Mouse (Mus musculus): ENCODE measurements at regions not wholly inside any gene's neighbourhood (a gene's known extent, or its start where the extent isn't known, plus 50 kb on each side); places are given as distances from the start of the nearest gene placed in this dataset.

DNA sequence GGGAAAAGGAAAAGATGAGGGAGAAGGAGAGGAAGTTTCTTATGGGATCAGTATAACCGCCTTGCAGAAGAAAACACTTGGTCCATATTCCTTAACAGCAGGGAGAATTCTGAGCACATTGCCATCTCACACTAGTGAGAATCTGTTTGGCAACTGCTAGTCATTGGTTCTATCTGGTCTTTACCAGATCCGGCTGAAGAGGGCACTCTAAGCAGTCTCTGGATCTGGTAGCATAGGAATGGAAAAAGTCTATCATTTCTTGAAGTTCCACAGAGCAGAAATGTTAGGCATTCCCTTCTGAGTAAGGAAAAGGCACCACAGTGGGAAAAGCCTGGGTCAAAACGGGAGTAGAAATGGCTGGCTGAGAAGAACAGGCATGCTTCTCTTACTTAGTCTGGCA, 315.4 kb upstream of the Apob start:
- DNase-seq = peak in 1 of 2 experiments; percentile 5

DNA sequence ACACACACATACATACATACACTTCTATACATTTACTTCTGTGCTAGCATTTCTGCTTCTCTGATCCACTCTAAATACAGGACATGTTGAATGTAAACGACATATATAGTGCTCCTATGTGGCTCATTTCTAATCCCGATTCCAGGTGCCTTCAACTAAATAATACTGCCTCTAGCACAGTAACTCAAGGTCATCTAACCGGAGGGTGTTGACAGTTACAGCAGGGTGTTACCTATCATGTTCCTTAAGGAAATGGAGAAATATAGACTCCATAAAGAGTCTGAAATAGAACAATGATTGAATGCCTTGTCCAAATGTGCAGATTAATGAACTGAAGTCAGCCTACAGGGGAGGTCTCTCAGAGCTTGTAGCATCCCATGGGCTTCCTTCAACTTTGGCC, 307.3 kb upstream of the Apob start:
- DNase-seq = no peak

DNA sequence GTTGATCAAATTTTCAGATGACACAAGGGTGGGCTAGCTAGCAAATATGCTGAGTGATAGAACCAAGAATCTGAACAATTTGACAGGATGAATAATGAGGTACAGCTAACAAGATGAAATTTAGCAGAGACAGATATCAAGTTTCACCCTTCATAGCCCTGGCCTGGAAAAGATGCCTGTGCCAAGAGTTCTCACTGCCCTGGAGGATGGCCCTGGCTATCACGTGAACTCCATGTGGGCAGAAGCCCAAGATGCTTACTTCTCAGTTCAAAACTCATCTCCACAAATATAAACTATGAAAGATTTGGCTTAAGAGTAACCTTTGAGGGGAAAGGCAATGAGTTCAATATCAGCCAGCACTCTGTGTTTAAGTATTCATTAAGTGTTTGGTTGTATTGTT, 306.9 kb upstream of the Apob start:
- no peak for DNase-seq

DNA sequence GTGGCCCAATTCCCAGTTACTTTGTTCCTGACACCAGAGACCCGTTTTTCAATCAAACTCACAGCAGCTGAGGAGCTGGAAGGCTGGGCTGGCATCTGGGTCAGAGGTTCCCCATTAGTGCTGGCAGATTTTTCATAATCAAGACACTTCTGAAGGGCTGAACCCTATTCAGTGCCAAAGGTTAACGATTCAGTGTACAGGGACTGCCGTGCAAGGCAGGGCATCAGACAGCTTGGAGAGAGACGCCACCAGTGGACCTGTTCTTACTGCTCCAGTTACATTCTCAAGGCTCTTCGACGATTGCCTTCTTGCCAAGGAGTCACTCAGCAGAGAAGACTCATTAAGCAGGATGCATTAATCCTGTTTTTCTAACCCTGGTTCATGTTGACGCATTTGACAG, 285.5 kb upstream of the Apob start:
- no peak for DNase-seq

DNA sequence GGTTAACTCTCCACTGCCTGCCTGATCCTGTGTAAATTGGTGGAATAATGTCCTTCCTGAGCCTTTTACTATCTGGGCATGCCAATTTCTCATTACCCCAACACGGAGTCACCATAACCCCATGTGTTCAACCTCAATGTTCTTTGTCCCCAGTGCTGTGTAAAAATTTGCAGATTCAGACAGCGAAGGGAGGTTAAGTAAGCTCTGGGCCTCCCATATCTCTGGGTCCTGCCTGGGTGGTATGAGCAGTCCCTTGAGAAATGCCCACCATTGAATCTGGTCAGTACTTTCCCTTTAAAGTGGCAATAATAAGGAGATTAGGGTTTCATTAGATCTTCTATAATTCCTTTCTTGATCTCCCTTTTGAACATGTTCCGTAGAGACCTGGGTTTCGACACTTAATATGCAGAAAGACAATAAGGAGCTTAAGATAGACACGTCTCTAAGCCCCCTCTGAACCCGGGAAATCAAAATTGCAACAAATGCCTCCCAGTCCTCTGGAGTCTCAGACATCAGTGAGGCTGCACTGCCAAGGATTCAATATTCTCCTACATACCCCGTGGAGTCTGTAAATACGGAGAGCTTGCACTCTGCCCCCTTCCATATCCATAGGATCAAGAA, 279.0 kb upstream of the Apob start:
- DNase-seq = no peak

DNA sequence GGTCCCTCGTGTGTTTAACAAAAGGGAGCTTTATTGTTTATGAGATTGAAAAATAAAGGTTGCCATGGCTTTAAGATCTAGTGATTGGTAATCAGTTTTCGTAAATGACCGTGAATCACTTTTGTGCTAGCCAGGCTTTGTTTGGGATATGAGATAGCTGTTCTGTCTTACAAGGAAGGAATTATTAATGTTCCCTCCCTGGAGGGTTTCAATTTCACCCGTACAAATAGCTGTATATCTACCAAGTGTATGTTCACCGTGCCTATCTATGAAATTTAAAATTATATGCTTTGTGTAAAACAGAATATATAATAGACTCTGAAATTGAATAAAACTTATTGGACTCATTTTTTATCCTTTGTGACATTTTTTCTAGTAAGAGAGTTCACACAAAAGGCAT, 268.3 kb upstream of the Apob start:
- DNase-seq = no peak

DNA sequence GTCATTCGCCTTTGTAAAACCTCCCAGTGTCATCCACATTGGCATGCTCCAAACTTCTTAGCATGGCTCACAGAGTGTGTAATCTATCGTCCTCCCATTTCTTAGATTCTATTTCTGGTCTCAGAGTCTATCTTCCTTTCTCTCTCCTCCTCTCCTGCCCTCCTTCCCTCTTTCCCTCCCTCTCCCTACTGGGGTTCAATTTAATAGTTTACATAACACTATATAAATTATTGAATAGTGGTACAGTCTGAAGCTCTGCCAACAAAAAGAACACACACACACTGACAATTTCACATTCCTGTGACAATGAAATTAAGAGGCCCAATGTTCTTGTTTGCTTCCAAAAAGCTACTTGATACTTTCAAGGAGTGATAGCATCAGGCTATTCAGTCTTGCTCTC, 267.6 kb upstream of the Apob start:
- DNase-seq = no peak

DNA sequence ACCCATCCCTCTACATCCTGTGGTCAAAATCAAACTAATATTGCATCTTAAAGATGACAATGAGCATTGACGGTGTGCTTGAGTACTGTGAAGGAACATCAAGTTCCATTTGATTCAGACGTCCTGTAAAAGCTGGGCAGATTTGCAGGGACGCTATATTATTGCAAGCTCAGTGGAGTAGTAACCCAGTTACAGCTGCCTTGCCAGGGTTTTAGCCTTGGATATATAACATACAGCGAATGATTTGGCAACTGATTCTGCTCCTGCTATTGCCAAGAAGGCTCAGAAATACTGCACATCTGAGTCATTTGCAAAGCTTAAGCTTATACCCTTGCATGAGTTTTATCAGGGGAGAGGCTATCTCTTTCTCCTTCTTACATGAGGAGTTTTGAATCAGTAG, 262.4 kb upstream of the Apob start:
- no peak for DNase-seq

DNA sequence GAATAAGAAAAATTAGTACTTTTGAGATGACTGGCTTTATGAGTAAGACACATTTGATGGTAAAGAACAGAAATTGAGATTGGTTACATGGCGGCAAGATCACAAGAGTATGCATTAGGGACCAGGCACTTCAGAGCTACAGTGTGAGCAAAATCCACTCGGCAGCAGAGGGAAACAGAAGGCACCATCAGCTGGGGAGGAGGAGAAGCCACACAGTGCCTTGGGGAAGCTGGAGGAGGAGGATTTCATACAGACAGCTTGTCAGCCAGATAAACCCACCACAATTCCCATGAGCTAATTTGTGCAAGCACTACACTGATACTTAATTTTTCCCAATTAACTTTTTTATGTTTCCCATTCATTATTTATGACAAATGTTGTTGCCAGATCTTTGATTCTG, 258.9 kb upstream of the Apob start:
- DNase-seq = peak; percentile 23 to 24

DNA sequence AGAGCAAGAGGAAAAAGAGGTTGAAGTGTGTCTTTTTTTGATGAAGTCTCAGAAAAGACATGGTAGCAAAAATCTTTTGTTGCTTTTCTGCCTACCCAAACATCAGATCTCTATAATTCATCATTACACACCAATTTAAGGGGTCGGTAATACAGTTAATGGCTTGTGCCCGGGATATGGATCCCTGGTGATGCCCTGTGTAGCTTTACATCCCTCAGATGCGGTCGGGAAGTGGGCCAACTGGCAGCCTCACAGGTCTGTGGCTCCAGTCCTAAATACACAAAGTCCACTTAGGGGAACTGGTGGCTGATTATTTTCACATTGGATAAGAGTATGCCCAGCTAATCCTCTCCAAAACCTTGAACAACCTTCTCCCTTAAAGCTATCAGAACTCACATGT, 258.4 kb upstream of the Apob start:
- DNase-seq = peak; percentile 30 to 36

DNA sequence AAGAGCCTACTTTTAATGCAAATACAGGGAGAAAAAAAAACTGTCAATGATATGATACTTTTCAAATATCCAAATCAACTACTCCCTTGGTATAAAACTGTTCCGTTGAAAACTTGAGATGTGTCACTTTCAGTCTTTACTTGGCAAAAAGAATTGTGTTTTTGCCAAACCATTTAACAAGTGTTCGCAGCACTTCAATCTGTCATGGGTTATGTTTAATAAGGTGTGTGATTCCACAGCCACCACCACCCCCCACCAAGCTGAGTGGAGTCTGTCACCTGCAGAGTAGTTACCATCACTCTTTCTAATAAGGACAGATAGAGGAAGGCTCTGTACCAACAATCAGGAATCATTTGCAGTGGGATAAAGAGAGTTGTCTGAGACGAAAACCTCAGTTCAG, 252.5 kb upstream of the Apob start:
- peak; percentile 12 to 28 for DNase-seq

DNA sequence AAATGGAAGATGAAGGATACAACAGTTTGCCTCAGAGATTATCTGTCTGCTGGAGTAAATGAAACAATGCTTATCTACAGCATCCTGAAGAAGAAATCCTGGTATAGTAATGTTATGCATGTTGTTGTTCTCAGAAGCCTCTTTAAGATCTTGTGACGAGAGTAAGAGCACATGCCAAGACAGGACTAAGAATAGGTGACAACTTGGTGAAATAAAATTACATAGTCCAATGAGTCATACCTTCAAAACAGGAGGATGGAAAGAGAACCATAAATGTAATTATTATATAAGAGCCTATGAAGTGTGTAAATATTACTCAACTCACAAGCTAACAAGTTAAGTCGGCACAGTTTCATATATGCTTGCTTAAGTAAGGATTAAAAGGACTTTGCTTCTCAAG, 239.4 kb upstream of the Apob start:
- DNase-seq = no peak

DNA sequence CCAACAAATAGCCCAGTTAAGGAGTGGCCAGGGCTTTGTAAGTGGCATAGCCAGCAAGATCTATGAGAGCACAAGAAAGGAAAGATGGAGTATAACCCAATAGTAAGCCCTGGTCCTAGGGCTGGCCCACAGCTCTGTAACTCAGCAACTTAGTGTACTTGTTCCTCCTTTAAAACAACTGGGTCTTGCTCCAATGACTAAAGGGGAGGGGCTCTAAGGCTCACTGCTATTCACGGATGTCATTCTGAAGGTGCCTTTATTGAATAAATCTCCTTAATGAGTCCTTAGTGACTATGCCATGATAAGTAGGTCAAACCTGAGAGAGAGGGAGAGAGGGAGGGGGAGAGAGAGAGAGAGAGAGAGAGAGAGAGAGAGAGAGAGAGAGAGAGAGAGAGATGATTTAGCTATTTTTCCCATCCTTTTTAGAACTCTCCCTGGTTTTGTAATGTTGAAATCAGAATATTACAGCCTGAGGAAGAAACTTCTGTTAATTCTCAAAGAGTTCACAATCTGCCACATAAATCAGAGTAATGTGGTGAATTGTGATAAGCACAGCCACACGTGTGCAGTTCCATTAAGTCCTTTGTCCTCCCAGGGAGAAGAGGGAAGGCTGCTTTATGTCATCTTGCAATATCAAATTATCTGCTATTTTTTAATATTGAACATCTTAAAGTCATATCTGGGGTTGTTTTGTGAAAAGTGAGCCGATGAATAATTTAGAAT, 238.7 kb upstream of the Apob start:
- no peak for DNase-seq

DNA sequence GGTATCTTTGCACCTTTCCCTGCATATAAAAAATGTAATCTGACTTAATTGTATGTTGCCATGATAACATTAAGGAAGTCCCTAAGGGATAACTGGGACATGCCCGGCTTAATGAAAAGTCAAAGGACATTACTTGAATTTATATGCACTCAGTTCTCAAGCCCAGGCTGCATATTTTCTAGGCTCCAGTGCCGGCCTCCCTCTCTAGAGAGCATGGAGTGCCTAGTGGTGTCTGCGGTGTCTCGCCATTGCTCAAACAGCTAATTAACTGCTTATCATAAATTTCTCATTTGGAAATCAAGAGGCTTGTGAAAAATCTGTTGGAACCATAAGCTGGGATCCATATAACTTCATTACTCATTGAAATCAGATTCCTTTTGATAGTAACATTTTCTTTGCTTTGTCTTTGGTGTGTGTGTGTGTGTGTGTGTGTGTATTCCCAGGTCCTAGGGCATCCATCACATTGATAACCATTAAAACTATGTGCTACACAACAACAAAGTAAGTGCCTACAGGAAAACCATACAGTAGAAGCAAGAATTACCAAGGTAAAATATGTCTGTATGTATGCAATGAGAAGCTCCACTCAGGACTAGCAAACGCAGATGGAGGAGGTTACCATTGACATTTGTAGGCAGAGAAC, 238.0 kb upstream of the Apob start:
- no peak for DNase-seq

DNA sequence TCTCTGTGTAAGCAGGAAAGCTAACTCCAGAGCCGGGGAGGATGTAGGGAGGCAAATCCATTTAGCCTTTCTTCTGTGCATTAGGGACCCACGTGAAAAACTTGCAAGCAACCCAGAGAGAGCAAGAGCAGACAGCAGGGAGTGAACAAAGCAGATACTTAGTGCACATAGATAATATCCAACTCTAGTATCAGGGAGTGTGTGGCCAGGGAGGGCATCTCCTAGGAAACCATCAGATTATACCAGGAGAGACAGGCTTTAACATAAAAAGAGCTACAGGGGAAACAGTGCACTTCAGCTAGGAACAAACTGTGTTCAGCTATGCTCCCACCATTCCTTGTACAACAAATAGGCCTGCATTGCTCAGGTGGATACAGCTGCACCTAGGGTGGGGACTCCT, 230.7 kb upstream of the Apob start:
- no peak for DNase-seq

DNA sequence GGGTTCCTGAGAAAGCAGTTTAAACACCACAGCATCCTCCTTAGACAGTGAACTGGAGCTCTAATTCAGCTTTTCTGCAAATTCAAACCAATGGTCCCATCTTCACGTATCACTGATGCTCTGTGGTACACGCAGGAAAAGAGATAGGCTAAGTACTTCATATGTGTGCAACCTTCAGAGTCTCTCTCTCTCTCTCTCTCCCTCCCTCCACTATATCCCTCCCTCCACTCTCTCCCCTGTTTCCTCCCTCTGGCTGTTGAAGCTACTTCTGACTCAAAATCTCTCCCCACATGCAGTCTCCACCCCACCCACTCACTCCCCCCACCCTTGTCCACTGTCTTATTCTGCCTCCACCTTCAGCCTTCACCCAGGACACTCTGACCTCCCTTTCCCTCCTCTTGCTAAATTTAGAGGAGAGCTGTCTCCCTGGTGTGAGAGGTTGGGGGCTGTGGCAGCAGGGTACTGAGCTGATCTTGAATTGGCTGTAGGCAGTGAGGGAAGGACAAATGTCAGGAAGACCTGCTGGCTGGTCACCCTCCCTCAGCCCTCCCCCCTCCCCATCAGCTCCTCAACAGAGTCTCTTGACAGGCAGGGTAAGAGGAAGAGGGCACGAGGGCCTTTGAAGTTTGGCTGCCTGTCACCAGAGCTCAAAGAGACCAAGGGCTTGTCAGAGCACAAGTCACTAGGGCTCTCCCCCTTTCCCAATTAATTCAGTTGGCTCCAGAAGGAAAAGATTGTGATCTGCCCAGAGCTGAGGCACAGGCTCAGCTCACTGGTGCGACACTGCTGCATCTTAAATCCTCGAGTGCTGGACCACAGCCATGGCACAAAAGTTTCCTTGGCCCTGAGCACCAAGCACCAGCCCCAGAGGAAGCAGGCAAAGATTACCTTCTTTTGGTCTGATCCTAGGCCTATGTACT, 227.9 kb upstream of the Apob start:
- peak in 1 of 2 experiments; percentile 13 for DNase-seq

DNA sequence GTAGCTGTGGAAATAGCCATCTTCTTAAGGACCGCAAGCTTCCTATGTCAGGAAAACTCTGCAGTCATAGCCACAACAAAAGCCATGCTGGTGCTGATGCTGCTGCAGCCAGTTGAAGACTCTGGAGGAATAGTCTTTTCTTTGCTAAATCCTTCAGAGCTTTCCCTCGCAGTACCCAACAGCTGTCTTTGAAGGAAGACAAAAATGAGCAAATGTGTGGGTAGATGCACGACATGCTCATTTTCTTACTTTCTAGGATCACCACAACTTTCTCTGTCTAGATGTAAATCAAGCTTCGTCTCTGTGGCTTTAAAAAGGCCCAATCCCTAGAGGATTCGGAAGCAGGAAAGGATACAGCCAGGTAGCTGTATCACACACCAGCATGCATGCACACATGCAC, 222.6 kb upstream of the Apob start:
- no peak for DNase-seq

DNA sequence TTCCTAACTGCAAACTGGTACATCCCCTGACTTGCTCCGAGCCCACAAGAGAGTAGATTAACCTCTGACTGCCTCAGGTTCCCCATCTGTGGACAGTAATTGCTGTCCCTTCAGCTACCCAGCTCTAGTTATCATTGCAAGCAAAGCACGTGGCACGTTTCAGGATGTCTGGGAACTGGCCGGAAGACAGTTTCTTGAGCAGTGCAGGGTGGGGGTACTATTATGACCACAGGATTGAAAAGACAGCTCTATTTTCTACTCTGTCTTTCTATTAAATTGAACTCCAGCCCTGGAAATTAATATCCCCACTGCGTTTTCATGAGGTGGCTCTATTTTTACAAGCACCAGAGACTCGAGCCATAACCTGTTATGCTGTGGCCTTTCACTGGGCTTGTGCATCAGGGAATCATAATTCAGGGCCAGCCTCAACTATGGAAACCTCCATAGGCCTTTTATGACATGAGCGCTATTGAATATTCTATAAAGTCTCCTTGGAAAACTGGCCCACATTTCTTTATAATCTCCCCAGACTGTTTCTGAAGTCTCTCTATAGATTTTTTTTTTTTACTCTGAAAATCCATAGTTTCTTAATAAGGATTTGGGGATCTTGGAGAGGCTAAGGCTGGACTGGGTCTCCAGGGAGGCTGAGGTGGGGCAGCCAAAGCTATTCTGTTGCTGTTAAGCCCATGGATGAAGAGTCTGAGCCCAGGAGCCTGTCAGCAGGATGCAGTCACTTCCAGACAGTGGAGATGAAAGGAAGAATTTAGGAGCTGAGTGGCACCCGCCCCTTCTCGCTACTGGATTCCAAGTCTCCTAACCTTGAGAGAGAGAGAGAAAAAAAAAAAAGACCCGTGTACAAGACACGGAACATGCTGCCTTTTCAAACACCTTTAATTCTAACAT, 212.4 kb upstream of the Apob start:
- no peak for DNase-seq

DNA sequence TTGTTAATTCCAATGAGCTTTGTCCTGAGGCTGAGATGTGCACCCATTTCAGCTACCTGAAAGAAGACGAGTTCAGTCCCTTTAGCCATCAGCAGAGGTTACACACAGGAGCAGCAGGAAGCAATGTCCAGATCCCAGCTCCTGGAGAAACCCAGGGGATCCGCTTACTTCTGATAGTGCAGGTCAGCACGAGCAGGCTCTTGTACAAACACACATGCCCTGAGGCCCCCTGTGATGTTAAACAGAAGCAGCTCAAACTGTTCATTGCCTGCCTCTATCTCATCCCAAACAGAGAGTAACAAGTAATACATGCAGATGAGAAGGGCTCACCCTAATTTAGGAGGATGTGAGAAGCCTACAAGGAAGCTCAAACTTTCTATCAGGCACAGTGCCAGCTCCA, 203.3 kb upstream of the Apob start:
- DNase-seq = no peak

DNA sequence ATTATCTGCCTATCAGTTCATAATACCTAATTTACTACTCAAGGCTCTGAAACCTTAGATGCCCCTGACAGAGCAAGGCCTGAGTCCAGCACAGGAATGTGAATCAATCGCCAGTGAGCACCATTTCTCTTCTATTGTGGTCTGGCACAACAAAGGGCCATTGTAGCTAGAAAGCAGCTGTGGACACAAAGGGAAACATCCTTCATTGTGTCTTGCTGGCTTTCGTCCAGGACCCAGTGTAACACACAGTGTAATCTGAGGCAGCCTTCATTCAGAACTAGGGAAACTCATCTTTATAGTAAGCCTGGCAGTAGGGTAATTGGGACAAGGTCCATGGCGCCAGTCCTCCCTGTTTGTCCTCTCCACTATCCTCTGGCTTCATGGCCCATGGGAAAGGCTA, 201.1 kb upstream of the Apob start:
- DNase-seq = peak; percentile 9 to 20

DNA sequence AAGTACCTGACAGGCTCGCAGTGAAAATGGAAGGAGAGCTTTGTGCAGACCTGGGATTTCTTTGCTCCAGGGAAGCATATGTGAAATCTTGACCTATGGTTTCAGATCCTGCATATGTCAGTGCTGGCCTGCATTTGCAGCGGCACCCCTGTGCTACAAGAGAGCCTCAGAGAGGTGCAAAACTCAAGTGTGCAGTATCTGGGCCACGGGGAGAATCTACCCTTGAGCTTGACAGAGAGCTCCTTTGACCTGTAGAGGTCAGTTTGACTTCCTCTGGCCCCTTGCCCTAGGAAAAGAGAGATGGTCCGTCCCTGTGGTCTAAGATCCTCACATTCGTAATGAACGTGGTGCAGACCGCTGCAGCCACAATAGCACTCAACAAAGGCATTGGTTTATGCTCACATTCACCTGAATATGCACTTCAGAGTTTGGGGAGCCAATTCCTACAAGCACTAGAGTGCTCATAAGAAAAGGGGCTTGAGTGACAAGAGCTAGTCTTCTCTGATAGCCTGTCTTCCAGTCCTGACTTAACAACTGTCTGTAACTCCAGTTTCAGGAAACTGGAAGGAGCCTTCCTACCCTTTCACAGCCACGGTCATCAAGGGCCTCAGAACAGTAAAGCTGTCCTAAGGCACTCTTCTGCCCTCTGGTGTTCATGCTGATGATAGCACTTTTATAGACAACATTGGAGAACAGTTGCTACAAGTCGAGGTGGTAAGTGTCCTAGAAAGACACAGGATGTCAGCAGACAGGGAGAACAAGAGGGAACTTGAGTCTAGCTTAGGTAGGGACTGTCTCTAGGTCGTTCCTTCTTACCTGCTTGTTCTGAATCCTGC, 200.0 kb upstream of the Apob start:
- DNase-seq = peak; percentile 80
